Mouse (Mus musculus) heart, embryonic 11.5 days (tissue): ENCODE data around the gene Camp. TPM values are rescaled to one million over a fixed set of nuclear protein-coding genes. Genes with fewer than 3 reads are reported as not detected.

Source experiments
- ATAC-seq: fragments of 200-750 bp; cut with Nextera tagmentation; replicated peaks from 2 replicates; pipeline ENCODE4 v1.8.0; 2017; ENCODE audit warnings: moderate library complexity; ENCODE audit not compliant: insufficient number of reproducible peaks, low FRiP score, low TSS enrichment
- H3K27ac ChIP-seq: fragments of 300-500 bp; sonication (generic); 2 replicates; pipeline ENCODE4 v1.5.1; 2014; ENCODE audit warnings: mild to moderate bottlenecking, low read depth, low read length
- H3K27me3 ChIP-seq: fragments of 300-500 bp; sonication (generic); 2 replicates; pipeline ENCODE4 v1.6.1; 2014; ENCODE audit warnings: mild to moderate bottlenecking, low read length, mixed read lengths; ENCODE audit not compliant: control insufficient read depth, insufficient read depth
- H3K36me3 ChIP-seq: fragments of 300-500 bp; sonication (generic); 2 replicates; pipeline ENCODE4 v1.6.1; 2014; ENCODE audit warnings: mild to moderate bottlenecking, low read length, moderate library complexity, mixed read lengths; ENCODE audit not compliant: control insufficient read depth, insufficient read depth
- H3K4me1 ChIP-seq: fragments of 300-500 bp; sonication (generic); 2 replicates; pipeline ENCODE4 v1.6.1; 2014; ENCODE audit warnings: low read length; ENCODE audit not compliant: control insufficient read depth, insufficient read depth
- H3K4me2 ChIP-seq: fragments of 300-500 bp; sonication (generic); 2 replicates; pipeline ENCODE4 v1.6.1; 2014; ENCODE audit warnings: mild to moderate bottlenecking, moderate library complexity
- H3K4me3 ChIP-seq: fragments of 300-500 bp; sonication (generic); 2 replicates; pipeline ENCODE4 v1.5.1; 2014; ENCODE audit warnings: low read depth, low read length
- H3K9ac ChIP-seq: fragments of 300-500 bp; sonication (generic); 2 replicates; pipeline ENCODE4 v1.6.1; 2014; ENCODE audit warnings: mild to moderate bottlenecking, low read depth, low read length, moderate library complexity
- H3K9me3 ChIP-seq: fragments of 300-500 bp; sonication (generic); replicated peaks from 2 replicates; pipeline ENCODE4 v1.6.1; 2016; ENCODE audit warnings: low read length; ENCODE audit not compliant: control insufficient read depth
- WGBS: fragments of 180-500 bp; shearing (Covaris S2); extraction: QIAGEN DNeasy Blood & Tissue Kit; methylation state at CpG from one replicate; pipeline ENCODE4 v1.1.7; 2014; ENCODE audit not compliant: insufficient replicate concordance; 5-methylcytosine and 5-hydroxymethylcytosine counted together
- polyA plus RNA-seq: library from polyadenylated mRNA; unstranded; fragments of >200 nt; fragmentation: Nextera tagmentation; extraction: Ambion mirVana; gene quantifications from 2 replicates; pipeline ENCODE4 v1.2.1, GENCODE M21; 2014

Gene Camp
- polyA plus RNA-seq, 1 experiment from 2014 or later = 1.1 TPM

- WGBS = 67% methylated on average over 4 of the region's 4 CpGs
- no peaks in the 10 kb centered on the region for H3K9me3 ChIP-seq
- H3K9ac ChIP-seq = no peak overlapping the region
- no peak for ATAC-seq
- H3K27me3 ChIP-seq = no peaks in the 10 kb centered on the region
- H3K36me3 ChIP-seq = peaks cover 62% of the 10 kb centered on the region
- no peak overlapping the region for H3K4me3 ChIP-seq
- H3K4me1 ChIP-seq = no peaks in the 10 kb centered on the region
- no peak overlapping the region for H3K27ac ChIP-seq
- H3K4me2 ChIP-seq = no peak overlapping the region
These were observed 36.8 kb upstream of the Camp start for GRCm38 (mm10) chr9:109886259-109886658.

GRCm38 (mm10) chr9:109879305-109879704, 29.9 kb upstream of the Camp start:
- Histone ChIP-seq H3K27ac (no peak overlapping the region), H3K9ac (no peak overlapping the region), H3K9me3 (no peaks in the 10 kb centered on the region), H3K4me2 (no peak overlapping the region), H3K4me1 (peaks cover 6% of the 10 kb centered on the region), H3K4me3 (no peak overlapping the region), H3K36me3 (peaks cover 49% of the 10 kb centered on the region), H3K27me3 (no peaks in the 10 kb centered on the region)
- WGBS = 100% methylated on average over 1 of the region's 1 CpGs
- ATAC-seq = no peak

- H3K4me1 ChIP-seq = peaks cover 6% of the 10 kb centered on the region
- peak overlapping the region; percentile 94 for H3K4me2 ChIP-seq
- H3K27me3 ChIP-seq = no peaks in the 10 kb centered on the region
- ATAC-seq = no peak
- H3K9ac ChIP-seq = peak overlapping the region; percentile 95
- no peaks in the 10 kb centered on the region for H3K9me3 ChIP-seq
- WGBS = 86% methylated on average over 5 of the region's 5 CpGs
- H3K27ac ChIP-seq = no peak overlapping the region
- H3K36me3 ChIP-seq = peaks cover 37% of the 10 kb centered on the region
- peak overlapping the region; percentile 88 for H3K4me3 ChIP-seq
These were observed 28.2 kb upstream of the Camp start for GRCm38 (mm10) chr9:109877666-109878065.

GRCm38 (mm10) chr9:109876756-109877155, 27.3 kb upstream of the Camp start:
- peaks cover 30% of the 10 kb centered on the region for H3K36me3 ChIP-seq
- H3K9ac ChIP-seq = peak overlapping the region; percentile 95
- no peaks in the 10 kb centered on the region for H3K9me3 ChIP-seq
- ATAC-seq = no peak
- peak overlapping the region; percentile 88 for H3K4me3 ChIP-seq
- H3K27ac ChIP-seq = no peak overlapping the region; the same call in 1 of the 2 replicates
- no peaks in the 10 kb centered on the region for H3K27me3 ChIP-seq
- H3K4me1 ChIP-seq = peaks cover 6% of the 10 kb centered on the region
- 12% methylated on average over 3 of the region's 3 CpGs for WGBS
- peak overlapping the region; percentile 94 for H3K4me2 ChIP-seq

- WGBS = under 1% methylated on average over 75 of the region's 76 CpGs
- Histone ChIP-seq H3K4me2 (peak overlapping the region; percentile 94), H3K4me3 (peak overlapping the region; percentile 88), H3K36me3 (peaks cover 26% of the 10 kb centered on the region), H3K9me3 (no peaks in the 10 kb centered on the region), H3K27ac (peak overlapping the region; percentile 83), H3K4me1 (peaks cover 6% of the 10 kb centered on the region), H3K27me3 (no peaks in the 10 kb centered on the region), H3K9ac (peak overlapping the region; percentile 95)
- ATAC-seq = peak; percentile 75
These were observed 26.5 kb upstream of the Camp start for GRCm38 (mm10) chr9:109875695-109876601.

GRCm38 (mm10) chr9:109874797-109875691, 25.6 kb upstream of the Camp start, which contains the start of gene Cdc25a:
Gene Cdc25a (plus strand): TSS chr9:109875579.
- Histone ChIP-seq H3K27me3 (no peaks in the 10 kb centered on the region), H3K4me1 (peaks cover 6% of the 10 kb centered on the region), H3K9ac (peak within 1 kb of the TSS; percentile 95), H3K36me3 (peaks cover 17% of the 10 kb centered on the region), H3K4me3 (peak within 1 kb of the TSS; percentile 88), H3K9me3 (no peaks in the 10 kb centered on the region), H3K4me2 (peak within 1 kb of the TSS; percentile 94), H3K27ac (peak within 1 kb of the TSS; percentile 83)
- WGBS = 5% methylated on average over 33 of the region's 33 CpGs
- ATAC-seq = peak; percentile 89

DNA sequence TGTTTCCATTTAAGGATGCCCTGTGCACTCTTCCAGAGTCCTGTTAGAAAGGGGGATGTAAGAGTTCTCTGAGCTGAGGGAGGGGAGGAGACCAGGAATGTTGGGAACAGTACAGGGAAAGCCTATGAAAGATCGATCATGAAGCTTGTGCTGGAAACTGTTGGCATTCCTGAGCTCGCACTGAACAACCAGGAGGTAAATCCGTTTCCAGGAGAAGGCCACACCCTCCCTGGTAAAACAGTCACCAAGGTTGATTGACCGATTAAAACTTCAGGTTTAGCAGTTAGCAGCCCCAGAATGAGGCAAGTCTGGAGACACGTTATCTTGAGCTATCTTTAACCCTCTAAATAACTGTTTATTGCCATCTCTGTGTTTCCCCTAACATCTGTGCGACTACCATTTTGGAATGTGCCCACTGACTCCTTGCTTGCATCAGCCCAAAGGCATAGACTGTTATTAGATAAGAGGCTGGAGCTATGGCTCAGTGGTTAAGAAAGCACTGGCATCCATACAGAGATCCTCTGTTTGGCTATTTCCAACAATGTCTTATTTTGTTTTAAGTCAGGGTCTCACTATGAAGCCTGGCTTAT, 21.7 kb upstream of the Camp start:
- H3K27me3 ChIP-seq = no peaks in the 10 kb centered on the region
- H3K4me3 ChIP-seq = no peak overlapping the region
- no peak overlapping the region for H3K27ac ChIP-seq
- WGBS = 38% methylated on average over 6 of the region's 6 CpGs
- no peaks in the 10 kb centered on the region for H3K9me3 ChIP-seq
- no peak for ATAC-seq
- no peaks in the 10 kb centered on the region; the same call in 1 of the 2 replicates for H3K4me1 ChIP-seq
- H3K36me3 ChIP-seq = no peaks in the 10 kb centered on the region
- H3K4me2 ChIP-seq = no peak overlapping the region
- H3K9ac ChIP-seq = no peak overlapping the region

- no peak overlapping the region for H3K4me2 ChIP-seq
- no peaks in the 10 kb centered on the region; the same call in 1 of the 2 replicates for H3K4me1 ChIP-seq
- no peak overlapping the region for H3K27ac ChIP-seq
- no peak overlapping the region for H3K4me3 ChIP-seq
- 30% methylated on average over 2 of the region's 2 CpGs for WGBS
- no peak overlapping the region for H3K9ac ChIP-seq
- no peaks in the 10 kb centered on the region for H3K36me3 ChIP-seq
- no peaks in the 10 kb centered on the region for H3K27me3 ChIP-seq
- H3K9me3 ChIP-seq = no peaks in the 10 kb centered on the region
- ATAC-seq = no peak
These were observed 16.8 kb upstream of the Camp start for GRCm38 (mm10) chr9:109866218-109866617.
